Mouse (Mus musculus): ENCODE data around the gene Ncoa7. TPM values are rescaled to one million over a fixed set of nuclear protein-coding genes. Genes with fewer than 3 reads are reported as not detected.

Gene Ncoa7
- polyA plus RNA-seq, 1 experiment, result 2.4 TPM

- 88% methylated on average over 5 of the region's 5 CpGs for WGBS
- Histone ChIP-seq H3K27me3 (ENCODE audit: control insufficient read depth, insufficient read depth, low read length) (no peaks in the 10 kb centered on the region), H3K36me3 (ENCODE audit: control insufficient read depth, insufficient read depth, low read length) (no peaks in the 10 kb centered on the region), H3K4me1 (ENCODE audit: control insufficient read depth, insufficient read depth, insufficient read length, low read length) (no peaks in the 10 kb centered on the region), H3K4me3 (ENCODE audit: low read depth, low read length) (no peak overlapping the region), H3K27ac (ENCODE audit: insufficient read depth, low read depth, low read length) (no peak overlapping the region)
- no peak for TF ChIP-seq POLR2A (IDR thresholded peaks at IDR 0.05; ENCODE audit: low read depth, low read length)
These were observed 95.1 kb downstream of the Ncoa7 start for GRCm38 (mm10) chr10:30708039-30708438.

DNA sequence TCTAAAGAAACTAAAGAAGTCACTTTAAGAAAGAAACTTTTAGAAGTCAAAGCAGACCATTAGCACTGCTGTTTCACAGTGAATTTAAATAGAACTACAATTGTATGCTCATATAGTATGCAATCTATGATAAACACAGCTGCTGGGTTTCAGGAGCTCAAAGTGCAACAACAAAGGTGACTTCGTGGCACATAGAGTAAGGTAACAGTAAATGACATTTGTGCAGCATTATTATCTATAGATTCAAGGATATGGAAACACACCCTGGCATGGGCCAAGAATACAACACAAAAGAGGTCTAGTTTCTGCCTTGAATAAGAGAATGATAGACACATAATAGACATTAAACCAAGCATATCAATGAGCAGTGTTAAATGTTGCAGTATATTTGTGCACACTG is 100.5 kb downstream of the Ncoa7 start:
- no peaks in the 10 kb centered on the region; the same call in 1 of the 2 replicates for H3K36me3 ChIP-seq (ENCODE audit: control insufficient read depth, insufficient read depth, low read length)
- TF ChIP-seq POLR2A (IDR thresholded peaks at IDR 0.05; ENCODE audit: low read depth, low read length) (no peak), CTCF (IDR thresholded peaks at IDR 0.05; ENCODE audit: extremely low read depth, insufficient read length, insufficient replicate concordance, low read depth, low read length) (no peak)
- 30% methylated on average over 1 of the region's 1 CpGs for WGBS
- H3K27ac ChIP-seq (ENCODE audit: insufficient read depth, low read depth, low read length), result no peak overlapping the region
- H3K4me3 ChIP-seq (ENCODE audit: low read depth, low read length), result no peak overlapping the region
- no peaks in the 10 kb centered on the region for H3K27me3 ChIP-seq (ENCODE audit: control insufficient read depth, insufficient read depth, low read length)
- no peaks in the 10 kb centered on the region for H3K4me1 ChIP-seq (ENCODE audit: control insufficient read depth, insufficient read depth, insufficient read length, low read length)

DNA sequence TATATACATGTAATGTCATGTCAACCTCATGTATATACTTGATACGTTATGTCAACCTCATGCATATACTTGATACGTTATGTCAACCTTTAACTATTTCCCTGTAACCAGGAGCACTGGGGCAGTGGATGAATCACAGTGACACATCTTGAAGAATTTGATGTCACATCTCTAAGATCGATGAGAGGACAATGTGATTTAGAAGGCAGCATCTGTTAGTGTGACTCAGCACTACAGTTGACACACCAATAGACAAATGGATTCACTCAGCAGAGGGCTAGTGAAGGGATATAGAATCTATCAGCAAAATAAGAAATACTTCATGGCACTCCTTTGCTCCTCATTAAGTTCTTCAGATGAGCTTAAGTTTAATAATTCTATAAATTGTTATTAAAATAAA is 116.3 kb downstream of the Ncoa7 start:
- Histone ChIP-seq H3K36me3 (ENCODE audit: control insufficient read depth, insufficient read depth, low read length) (peaks cover 5% of the 10 kb centered on the region; the same call in 1 of the 2 replicates), H3K4me1 (ENCODE audit: control insufficient read depth, insufficient read depth, insufficient read length, low read length) (no peaks in the 10 kb centered on the region), H3K27ac (ENCODE audit: insufficient read depth, low read depth, low read length) (no peak overlapping the region), H3K27me3 (ENCODE audit: control insufficient read depth, insufficient read depth, low read length) (no peaks in the 10 kb centered on the region), H3K4me3 (ENCODE audit: low read depth, low read length) (no peak overlapping the region)
- WGBS, result 93% methylated on average over 3 of the region's 3 CpGs
- TF ChIP-seq CTCF (IDR thresholded peaks at IDR 0.05; ENCODE audit: extremely low read depth, insufficient read length, insufficient replicate concordance, low read depth, low read length), result no peak
- TF ChIP-seq POLR2A (IDR thresholded peaks at IDR 0.05; ENCODE audit: low read depth, low read length), result no peak

GRCm38 (mm10) chr10:30683449-30683848 is 119.7 kb downstream of the Ncoa7 start:
- Histone ChIP-seq H3K27ac (ENCODE audit: insufficient read depth, low read depth, low read length) (no peak overlapping the region), H3K4me3 (ENCODE audit: low read depth, low read length) (no peak overlapping the region), H3K4me1 (ENCODE audit: control insufficient read depth, insufficient read depth, insufficient read length, low read length) (no peaks in the 10 kb centered on the region), H3K27me3 (ENCODE audit: control insufficient read depth, insufficient read depth, low read length) (no peaks in the 10 kb centered on the region), H3K36me3 (ENCODE audit: control insufficient read depth, insufficient read depth, low read length) (no peaks in the 10 kb centered on the region)
- 54% methylated on average over 4 of the region's 4 CpGs for WGBS
- TF ChIP-seq CTCF (IDR thresholded peaks at IDR 0.05; ENCODE audit: extremely low read depth, insufficient read length, insufficient replicate concordance, low read depth, low read length), result no peak
- no peak for TF ChIP-seq POLR2A (IDR thresholded peaks at IDR 0.05; ENCODE audit: low read depth, low read length)

- H3K27me3 ChIP-seq (ENCODE audit: control insufficient read depth, insufficient read depth, low read length), result no peaks in the 10 kb centered on the region
- no peaks in the 10 kb centered on the region for H3K36me3 ChIP-seq (ENCODE audit: control insufficient read depth, insufficient read depth, low read length)
- TF ChIP-seq POLR2A (IDR thresholded peaks at IDR 0.05; ENCODE audit: low read depth, low read length) (no peak), CTCF (IDR thresholded peaks at IDR 0.05; ENCODE audit: extremely low read depth, insufficient read length, insufficient replicate concordance, low read depth, low read length) (no peak)
- H3K27ac ChIP-seq (ENCODE audit: insufficient read depth, low read depth, low read length), result no peak overlapping the region
- no peak overlapping the region for H3K4me3 ChIP-seq (ENCODE audit: low read depth, low read length)
- H3K4me1 ChIP-seq (ENCODE audit: control insufficient read depth, insufficient read depth, insufficient read length, low read length), result no peaks in the 10 kb centered on the region
- 89% methylated on average over 2 of the region's 2 CpGs for WGBS
These were observed 123.4 kb downstream of the Ncoa7 start for GRCm38 (mm10) chr10:30679756-30680155.

- no peak overlapping the region for H3K27ac ChIP-seq (ENCODE audit: insufficient read depth, low read depth, low read length)
- no peak overlapping the region for H3K4me3 ChIP-seq (ENCODE audit: low read depth, low read length)
- TF ChIP-seq POLR2A (IDR thresholded peaks at IDR 0.05; ENCODE audit: low read depth, low read length), result no peak
- no peaks in the 10 kb centered on the region for H3K36me3 ChIP-seq (ENCODE audit: control insufficient read depth, insufficient read depth, low read length)
- 38% methylated on average over 2 of the region's 2 CpGs for WGBS
- no peaks in the 10 kb centered on the region for H3K4me1 ChIP-seq (ENCODE audit: control insufficient read depth, insufficient read depth, insufficient read length, low read length)
- H3K27me3 ChIP-seq (ENCODE audit: control insufficient read depth, insufficient read depth, low read length), result no peaks in the 10 kb centered on the region
These were observed 125.1 kb downstream of the Ncoa7 start for GRCm38 (mm10) chr10:30678051-30678450.

DNA sequence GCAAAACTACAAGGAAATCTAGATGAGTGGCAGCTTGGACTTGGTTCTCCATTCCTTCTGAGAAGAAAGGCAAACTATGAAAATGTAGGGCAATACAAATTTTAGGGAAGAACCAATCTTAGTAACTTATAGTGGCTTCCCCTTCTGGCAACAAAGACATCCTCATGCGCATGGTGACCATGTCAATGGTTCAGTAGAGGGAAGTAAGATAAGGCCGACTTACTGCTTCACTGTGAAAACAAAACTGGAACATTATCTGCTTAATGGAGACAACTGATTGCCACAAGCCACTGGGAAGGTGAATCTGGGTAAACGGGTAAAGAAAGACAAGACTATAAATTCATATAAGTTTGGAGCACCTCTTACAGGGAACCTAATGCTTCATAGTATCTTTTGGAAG is 128.3 kb downstream of the Ncoa7 start:
- Histone ChIP-seq H3K4me3 (ENCODE audit: low read depth, low read length) (no peak overlapping the region), H3K27ac (ENCODE audit: insufficient read depth, low read depth, low read length) (no peak overlapping the region), H3K27me3 (ENCODE audit: control insufficient read depth, insufficient read depth, low read length) (no peaks in the 10 kb centered on the region), H3K36me3 (ENCODE audit: control insufficient read depth, insufficient read depth, low read length) (no peaks in the 10 kb centered on the region), H3K4me1 (ENCODE audit: control insufficient read depth, insufficient read depth, insufficient read length, low read length) (no peaks in the 10 kb centered on the region)
- WGBS, result 61% methylated on average over 3 of the region's 3 CpGs
- TF ChIP-seq POLR2A (IDR thresholded peaks at IDR 0.05; ENCODE audit: low read depth, low read length) (no peak), CTCF (IDR thresholded peaks at IDR 0.05; ENCODE audit: extremely low read depth, insufficient read length, insufficient replicate concordance, low read depth, low read length) (no peak)

GRCm38 (mm10) chr10:30666580-30666979 is 136.5 kb downstream of the Ncoa7 start:
- H3K36me3 ChIP-seq (ENCODE audit: control insufficient read depth, insufficient read depth, low read length), result no peaks in the 10 kb centered on the region
- H3K4me1 ChIP-seq (ENCODE audit: control insufficient read depth, insufficient read depth, insufficient read length, low read length), result no peaks in the 10 kb centered on the region
- WGBS, result 84% methylated on average over 2 of the region's 2 CpGs
- H3K4me3 ChIP-seq (ENCODE audit: low read depth, low read length), result no peak overlapping the region
- H3K27me3 ChIP-seq (ENCODE audit: control insufficient read depth, insufficient read depth, low read length), result no peaks in the 10 kb centered on the region
- TF ChIP-seq POLR2A (IDR thresholded peaks at IDR 0.05; ENCODE audit: low read depth, low read length) (no peak), CTCF (IDR thresholded peaks at IDR 0.05; ENCODE audit: extremely low read depth, insufficient read length, insufficient replicate concordance, low read depth, low read length) (no peak)
- no peak overlapping the region for H3K27ac ChIP-seq (ENCODE audit: insufficient read depth, low read depth, low read length)

All from small intestine, adult 2 months (tissue).